Mouse (Mus musculus): ENCODE data around the gene Prune1.

DNA sequence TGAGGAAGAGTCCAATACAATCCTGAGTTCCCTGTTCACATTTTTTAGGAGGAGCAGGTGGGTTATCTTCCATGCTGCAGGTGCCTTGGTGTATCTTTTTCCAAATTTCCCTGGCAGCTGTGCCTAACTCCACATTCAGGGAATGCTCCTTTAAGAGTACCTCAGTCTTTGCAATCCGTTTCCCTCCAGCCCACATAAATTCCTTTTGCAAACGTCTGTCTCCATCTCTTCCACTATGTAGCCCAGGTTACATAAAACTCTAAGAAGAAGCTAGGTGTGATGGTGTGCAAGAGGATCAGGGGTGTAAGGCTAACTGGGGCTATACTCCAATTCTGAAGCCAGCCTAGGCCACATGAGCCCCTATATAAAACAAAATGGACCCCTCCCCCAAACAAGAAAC is 38.8 kb downstream of the Prune1 start:
- TF ChIP-seq CTCF (IDR thresholded peaks at IDR 0.05; ENCODE audit: low read depth) (no peak), EP300 (optimal IDR thresholded peaks at IDR 0.05) (no peak)
